In genomic region chr11:16290381-16290780, GRCm38 (mm10) we compare ENCODE assay signal across 21 mouse cellular contexts. TPM values are rescaled to one million over a fixed set of nuclear protein-coding genes. Genes with fewer than 3 reads are reported as not detected.
A peak's percentile ranks its signal among the peaks of the same experiment; 100 is the strongest.
DNase-seq lines count a peak whose midpoint lies in the region; ATAC-seq and TF ChIP-seq lines count a peak whose summit lies in the region.
"Had no signal": no experiment of that assay in that cellular context is flagged by ENCODE, and none has a peak within 500 bp of the region (broad histone marks: within the 10 kb centered on the region; RNA-seq: fewer than 3 reads in every experiment).

No protein-coding gene starts in this region.

- no peaks in the 10 kb centered on the region for H3K27me3 ChIP-seq in liver, adult 2 months (ENCODE audit: control insufficient read depth, insufficient read depth, low read length)
- no peaks in the 10 kb centered on the region for H3K27me3 ChIP-seq in liver, postnatal 0 days (ENCODE audit: insufficient read depth, low read length)
- H3K27me3 ChIP-seq: embryonic facial prominence, embryonic 12.5 days; forebrain, embryonic 12.5 days; heart, embryonic 12.5 days had no signal

- H3K9me3 ChIP-seq in liver, postnatal 0 days (ENCODE audit: low read length) = no peaks in the 10 kb centered on the region
- H3K9me3 ChIP-seq: embryonic facial prominence, embryonic 12.5 days; forebrain, embryonic 12.5 days; heart, embryonic 12.5 days; hindbrain, embryonic 10.5 days had no signal

- H3K4me2 ChIP-seq in liver, postnatal 0 days (ENCODE audit: low read depth, low read length) = no peak overlapping the region
- H3K4me2 ChIP-seq: embryonic facial prominence, embryonic 12.5 days; forebrain, embryonic 12.5 days; heart, embryonic 12.5 days; hindbrain, embryonic 14.5 days had no signal

- H3K9ac ChIP-seq in liver, adult 2 months (ENCODE audit: low read depth, low read length) = no peak overlapping the region
- no peak overlapping the region for H3K9ac ChIP-seq in liver, postnatal 0 days (replicated peaks)
- H3K9ac ChIP-seq: embryonic facial prominence, embryonic 12.5 days; forebrain, embryonic 12.5 days; heart, embryonic 12.5 days; hindbrain, embryonic 14.5 days had no signal

- no peak overlapping the region for H3K27ac ChIP-seq in liver, adult 2 months (replicated peaks; ENCODE audit: insufficient read depth, low read depth, low read length)
- no peak overlapping the region for H3K27ac ChIP-seq in liver, postnatal 0 days (ENCODE audit: low read depth)
- H3K27ac ChIP-seq: embryonic facial prominence, embryonic 12.5 days; forebrain, embryonic 12.5 days; heart, adult 2 months; hindbrain, embryonic 10.5 days; hindbrain, embryonic 14.5 days had no signal

- no peak for TF ChIP-seq EP300 in liver, postnatal 0 days (IDR thresholded peaks at IDR 0.05; ENCODE audit: low read depth)

- no peak overlapping the region for H3K4me3 ChIP-seq in liver, adult 2 months (ENCODE audit: insufficient read depth, low read depth, low read length)
- H3K4me3 ChIP-seq in liver, postnatal 0 days (ENCODE audit: low read depth, low read length) = no peak overlapping the region
- H3K4me3 ChIP-seq: embryonic facial prominence, embryonic 12.5 days; forebrain, embryonic 12.5 days; heart, adult 2 months; heart, embryonic 12.5 days; hindbrain, embryonic 10.5 days had no signal

- no peak for TF ChIP-seq CTCF in liver, adult 2 months (IDR thresholded peaks at IDR 0.05; ENCODE audit: low read depth, low read length)
- no peak for TF ChIP-seq CTCF in liver, postnatal 0 days (IDR thresholded peaks at IDR 0.05; ENCODE audit: low read depth)

- ATAC-seq in liver, postnatal 0 days = no peak
- ATAC-seq: forebrain, embryonic 16.5 days had no signal

- no peak for TF ChIP-seq POLR2A in liver, adult 2 months (IDR thresholded peaks at IDR 0.05; ENCODE audit: extremely low read depth, insufficient read depth, low read length)

- WGBS in liver, adult 2 months = 78% methylated on average over 1 of the region's 1 CpGs
- WGBS in liver, postnatal 0 days (ENCODE audit: insufficient replicate concordance) = 66% methylated on average over 1 of the region's 1 CpGs

- peak; percentile 36 for DNase-seq in liver, adult 2 months (ENCODE audit: extremely low read depth, low read depth, low spot score)
- DNase-seq in liver, postnatal 0 days = no peak
- peak; percentile 35 to 44 for DNase-seq in kidney, adult 8-10 months
- DNase-seq in kidney, postnatal 10 days = peak; percentile 38
- peak; percentile 4 to 7 for DNase-seq in kidney, postnatal 4 days
- no peak for DNase-seq in natural killer cell, adult 2 months (ENCODE audit: low spot score in 2 of 2)
- no peak for DNase-seq in gastrocnemius, postnatal 10 days
- DNase-seq: adrenal gland, adult 8-10 months; adrenal gland, postnatal 36 days; cerebellum, adult 11 months; cerebellum, adult 8-10 months; cerebellum, postnatal 14 days; gastrocnemius, postnatal 14 days; heart, adult 2 months had no signal

- H3K4me1 ChIP-seq in liver, adult 2 months (ENCODE audit: control insufficient read depth, insufficient read depth, low read length) = no peaks in the 10 kb centered on the region
- H3K4me1 ChIP-seq in liver, postnatal 0 days (ENCODE audit: insufficient read depth) = no peaks in the 10 kb centered on the region
- H3K4me1 ChIP-seq: embryonic facial prominence, embryonic 12.5 days; forebrain, embryonic 12.5 days; heart, embryonic 12.5 days; hindbrain, embryonic 10.5 days had no signal

- no peaks in the 10 kb centered on the region for H3K79me2 ChIP-seq in liver, adult 2 months (ENCODE audit: control insufficient read depth, insufficient read depth, low read length)

- H3K36me3 ChIP-seq in liver, adult 2 months (ENCODE audit: control insufficient read depth, insufficient read depth, low read length) = no peaks in the 10 kb centered on the region
- H3K36me3 ChIP-seq in liver, postnatal 0 days (replicated peaks; ENCODE audit: insufficient read depth, low read length) = no peaks in the 10 kb centered on the region
- H3K36me3 ChIP-seq: embryonic facial prominence, embryonic 12.5 days; forebrain, embryonic 12.5 days; heart, embryonic 12.5 days; hindbrain, embryonic 10.5 days had no signal

RNA-seq across cellular contexts. Expression of gene Vstm2a, which starts 32.9 kb away (rescaled TPM):
- not detected in 2 replicates for total RNA-seq in liver, adult 2 months (2014; rRNA removed)
- not detected in 2 replicates for polyA plus RNA-seq in liver, adult 2 months (2012; rRNA removed)
- not detected in 2 replicates for polyA plus RNA-seq in liver, postnatal 0 days (2015; fragmentation: Nextera tagmentation; extraction: Ambion mirVana)
- total RNA-seq in gastrocnemius, postnatal 10 days (2021) = 1 to 10 TPM; 1.3 to 1.5 TPM
- total RNA-seq: common myeloid progenitor, adult 5-6 weeks; heart, adult 2 months had no signal
- polyA plus RNA-seq: heart, adult 2 months; heart, embryonic 12.5 days had no signal

Comparison
In these comparisons a context has a peak if more than half of its experiments do, and no peak if none do; other contexts are left out.
1. DNase-seq: peak in liver, adult 2 months (single experiment), kidney, adult 8-10 months (2 of 2), kidney, postnatal 10 days (single experiment) and kidney, postnatal 4 days (2 of 2); none in liver, postnatal 0 days (single experiment), natural killer cell, adult 2 months (0 of 2) and gastrocnemius, postnatal 10 days (single experiment).